Mouse (Mus musculus) CD8-positive naive resting alpha-beta T cell, adult 57 days (primary cell): Measurements from ENCODE around the gene Rdh13. TPM values are rescaled to one million over a fixed set of nuclear protein-coding genes. Genes with fewer than 3 reads are reported as not detected.

Experiments used
- total RNA-seq: library from RNA; stranded (reverse); gene quantifications from one replicate; pipeline ENCODE4 v1.2.4, GENCODE M21; 2023

The Rdh13 gene
- 17.4 TPM for total RNA-seq

GRCm38 (mm10) chr7:4445216-4445791, at the start of gene Rdh13:
Gene Rdh13, minus strand, starts transcription at chr7:4445649.

GRCm38 (mm10) chr7:4460576-4461434, 15.4 kb upstream of the Rdh13 start, which contains the start of gene Eps8l1:
Gene Eps8l1, plus strand, starts transcription at chr7:4460674.

GRCm38 (mm10) chr7:4397730-4398129, 47.7 kb downstream of the Rdh13 start, which contains the start of gene Gp6:
Gene Gp6, minus strand, starts transcription at chr7:4397744.

Other genes starting within 250 kb of the Rdh13 start
- gene Lilra5, start 207.9 kb downstream of the Rdh13 start, total RNA-seq: 0.55 TPM
- gene Ncr1, start 107.9 kb downstream of the Rdh13 start, total RNA-seq: 2.9 TPM
- gene Gp6, start 47.9 kb downstream of the Rdh13 start, total RNA-seq: not detected
- 21.9 TPM for gene Eps8l1, start 15.0 kb upstream of the Rdh13 start, total RNA-seq
- 225 TPM for gene Ppp1r12c, start 56.0 kb upstream of the Rdh13 start, total RNA-seq
- gene Tnnt1, start 70.7 kb upstream of the Rdh13 start, total RNA-seq: 3.4 TPM
- not detected for gene Tnni3, start 78.6 kb upstream of the Rdh13 start, total RNA-seq
- not detected for gene Dnaaf3, start 86.8 kb upstream of the Rdh13 start, total RNA-seq
- gene Syt5, start 101.9 kb upstream of the Rdh13 start, total RNA-seq: 0.28 TPM
- not detected for gene Ptprh, start 158.4 kb upstream of the Rdh13 start, total RNA-seq
- 68.5 TPM for gene Tmem86b, start 185.8 kb upstream of the Rdh13 start, total RNA-seq
- gene Ppp6r1, start 213.4 kb upstream of the Rdh13 start, total RNA-seq: 272 TPM
- 65.9 TPM for gene Hspbp1, start 239.4 kb upstream of the Rdh13 start, total RNA-seq
- gene Brsk1, start 245.0 kb upstream of the Rdh13 start, total RNA-seq: not detected